Mouse (Mus musculus): ENCODE data around the gene Plk2.

- TF ChIP-seq GATA1 (IDR thresholded peaks at IDR 0.05; ENCODE audit: low read length): no peak
- TF ChIP-seq TAL1 (IDR thresholded peaks at IDR 0.05; ENCODE audit: low read length): no peak
These were observed 17.8 kb downstream of the Plk2 start for GRCm38 (mm10) chr13:110412572-110413209.

Data from erythroblast, embryonic 14.5 days (primary cell).